Mouse (Mus musculus) heart, postnatal 0 days (tissue): Measurements from ENCODE around the gene Foxj1. TPM values are rescaled to one million over a fixed set of nuclear protein-coding genes. Genes with fewer than 3 reads are reported as not detected.
A peak's percentile ranks its signal among the peaks of the same experiment; 100 is the strongest.

Experiments
- ATAC-seq: fragments of 200-750 bp; cut with Nextera tagmentation; 2 replicates; pipeline ENCODE4 v1.8.0; 2017; ENCODE audit warnings: low read depth, moderate number of reproducible peaks, moderate library complexity; ENCODE audit not compliant: insufficient read depth
- DNase-seq: peaks from one replicate; pipeline ENCODE4 v3.0.0-alpha.2; 2016; ENCODE audit warnings: low spot score
- H3K27ac ChIP-seq: fragments of 300-500 bp; sonication (generic); 2 replicates; pipeline ENCODE4 v1.5.1; 2014; ENCODE audit warnings: low read depth, mild to moderate bottlenecking
- H3K27me3 ChIP-seq: fragments of 300-500 bp; sonication (generic); 2 replicates; pipeline ENCODE4 v1.6.1; 2014; ENCODE audit warnings: low read length, mixed read lengths; ENCODE audit not compliant: control insufficient read depth, insufficient read depth
- H3K36me3 ChIP-seq: fragments of 300-500 bp; sonication (generic); replicated peaks from 2 replicates; pipeline ENCODE4 v1.6.1; 2014; ENCODE audit warnings: low read length, mixed read lengths; ENCODE audit not compliant: control insufficient read depth, insufficient read depth
- H3K4me1 ChIP-seq: fragments of 300-500 bp; sonication (generic); 2 replicates; pipeline ENCODE4 v1.6.1; 2014; ENCODE audit warnings: antibody characterized with exemption; ENCODE audit not compliant: control insufficient read depth, insufficient read depth
- H3K4me2 ChIP-seq: fragments of 300-500 bp; sonication (generic); 2 replicates; pipeline ENCODE4 v1.6.1; 2014; ENCODE audit warnings: low read depth, mild to moderate bottlenecking, low read length, moderate library complexity
- H3K4me3 ChIP-seq: fragments of 300-500 bp; sonication (generic); 2 replicates; pipeline ENCODE4 v1.5.1; 2014; ENCODE audit warnings: low read depth, low read length
- H3K9ac ChIP-seq: fragments of 300-500 bp; sonication (generic); replicated peaks from 2 replicates; pipeline ENCODE4 v1.6.1; 2014; ENCODE audit warnings: low read depth, low read length, mixed read lengths
- H3K9me3 ChIP-seq: fragments of 300-500 bp; sonication (generic); replicated peaks from 2 replicates; pipeline ENCODE4 v1.6.1; 2016; ENCODE audit warnings: low read length; ENCODE audit not compliant: control insufficient read depth
- CTCF ChIP-seq: IDR thresholded peaks from 2 replicates; pipeline ENCODE4 v1.5.1; 2016; ENCODE audit warnings: antibody characterized with exemption, control low read depth, low read depth
- EP300 ChIP-seq: IDR thresholded peaks from 2 replicates; pipeline ENCODE4 v1.6.1; 2016; ENCODE audit warnings: antibody characterized with exemption, low read depth
- WGBS: fragments of 180-500 bp; shearing (Covaris S2); extraction: QIAGEN DNeasy Blood & Tissue Kit; methylation state at CpG from one replicate; pipeline ENCODE4 v1.1.7; 2014; 5-methylcytosine and 5-hydroxymethylcytosine counted together
- polyA plus RNA-seq: library from polyadenylated mRNA; unstranded; fragments of >200 nt; fragmentation: Nextera tagmentation; extraction: Ambion mirVana; gene quantifications from 2 replicates; pipeline ENCODE4 v1.2.1, GENCODE M21; 2015
- total RNA-seq: library from RNA; depleted of rRNA; stranded (reverse); fragments of >200 nt; gene quantifications from 2 replicates; pipeline ENCODE4 v1.2.3, GENCODE M21; 2014; ENCODE audit warnings: low replicate concordance

The Foxj1 gene
- total and polyA plus RNA-seq, 2 experiments from 2014 or later: 0.04 TPM; not detected in 1

DNA sequence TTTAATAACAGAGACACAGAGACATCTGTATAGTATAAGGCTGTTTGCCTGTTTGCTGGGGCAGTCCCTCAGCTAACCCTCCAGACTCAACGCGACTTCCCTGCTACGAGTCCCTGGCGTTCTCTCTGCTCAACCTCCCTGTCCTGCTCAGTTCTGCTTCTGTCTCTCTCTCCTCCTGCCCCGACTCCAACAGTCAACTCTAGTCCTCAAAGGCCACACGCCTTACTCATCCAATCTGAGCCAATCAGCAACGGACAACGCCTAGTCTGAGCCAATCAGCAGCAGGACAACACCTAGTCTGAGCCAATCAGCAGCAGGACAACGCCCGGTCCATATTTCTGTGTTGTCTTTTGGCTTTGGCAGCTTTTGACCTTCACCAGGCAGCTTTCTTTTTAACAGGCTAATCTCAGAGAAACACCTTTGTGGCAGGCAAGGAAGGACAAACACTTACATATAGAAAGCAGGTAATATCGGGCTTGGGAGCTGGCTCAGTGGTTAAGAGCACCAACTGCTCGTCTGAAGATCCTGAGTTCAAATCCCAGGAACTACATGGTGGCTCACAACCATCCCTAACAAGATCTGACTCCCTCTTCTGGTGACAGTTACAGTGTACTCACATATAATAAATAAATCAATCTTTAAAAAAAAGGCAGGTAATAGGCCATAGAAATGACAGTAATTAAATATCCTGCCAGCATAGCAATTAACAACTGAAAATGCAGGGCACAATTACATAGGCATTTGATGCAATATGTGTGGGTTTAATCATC lies 27.3 kb downstream of the Foxj1 start:
- H3K4me3 ChIP-seq: no peak overlapping the region
- WGBS: 92% methylated on average over 12 of the region's 12 CpGs
- no peak for ATAC-seq

DNA sequence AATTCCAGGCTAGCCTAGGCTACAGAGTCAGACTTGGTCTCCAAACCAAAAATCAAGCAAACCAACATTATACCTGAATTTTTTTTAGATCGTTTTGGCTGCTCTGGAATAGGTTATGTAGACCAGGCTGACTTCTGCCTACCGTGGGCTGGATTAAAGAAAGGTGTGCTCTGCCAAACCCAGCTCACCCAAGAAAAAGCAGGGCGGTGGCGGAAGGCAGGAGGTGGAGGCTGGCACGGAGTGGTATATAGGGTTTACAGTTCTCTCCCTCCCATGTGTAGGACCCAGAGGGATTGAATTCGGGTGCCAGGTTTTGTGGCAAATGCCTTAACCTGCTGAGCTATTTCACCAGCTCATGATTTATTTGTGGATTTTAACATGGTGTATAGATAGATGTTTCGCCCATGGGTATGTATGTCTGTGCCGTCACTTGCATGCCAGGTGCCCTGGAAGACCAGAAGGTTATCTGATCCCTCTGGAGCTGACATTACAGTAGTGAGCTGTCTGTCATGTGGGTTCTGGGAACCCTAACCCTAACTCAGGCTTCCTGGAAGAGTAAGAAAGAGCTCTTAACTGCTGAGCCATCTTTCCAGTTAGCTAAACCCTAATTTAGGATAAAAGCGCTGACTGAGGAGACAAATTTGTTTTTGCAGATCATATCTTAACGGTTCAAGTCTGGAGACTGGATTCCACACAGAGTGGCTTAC lies 28.0 kb downstream of the Foxj1 start, which contains the start of gene Exoc7:
Gene Exoc7 (minus strand): TSS at position 215 of the 707 bp plus-strand sequence.
- peak within 1 kb of the TSS; percentile 51 for H3K27ac ChIP-seq
- 85% methylated on average over 10 of the region's 10 CpGs for WGBS
- ATAC-seq: no peak
- H3K9me3 ChIP-seq: no peaks in the 10 kb centered on the region
- H3K36me3 ChIP-seq: peaks cover 29% of the 10 kb centered on the region
- no peaks in the 10 kb centered on the region for H3K27me3 ChIP-seq
- H3K9ac ChIP-seq: peak within 1 kb of the TSS; percentile 76
- TF ChIP-seq EP300 (no peak), CTCF (no peak)
- no peak for DNase-seq
- H3K4me2 ChIP-seq: peak within 1 kb of the TSS; percentile 96
- H3K4me1 ChIP-seq: peaks cover 7% of the 10 kb centered on the region
- H3K4me3 ChIP-seq: peak within 1 kb of the TSS; percentile 92

More for the DNA sequence above, 27.3 kb downstream of the Foxj1 start:
- no peak overlapping the region for H3K4me2 ChIP-seq
- H3K9me3 ChIP-seq: no peaks in the 10 kb centered on the region
- DNase-seq: no peak
- no peak overlapping the region for H3K9ac ChIP-seq
- H3K27me3 ChIP-seq: no peaks in the 10 kb centered on the region
- H3K27ac ChIP-seq: no peak overlapping the region
- peaks cover 7% of the 10 kb centered on the region for H3K4me1 ChIP-seq
- peaks cover 22% of the 10 kb centered on the region for H3K36me3 ChIP-seq
- no peak for TF ChIP-seq EP300
- no peak for TF ChIP-seq CTCF

DNA sequence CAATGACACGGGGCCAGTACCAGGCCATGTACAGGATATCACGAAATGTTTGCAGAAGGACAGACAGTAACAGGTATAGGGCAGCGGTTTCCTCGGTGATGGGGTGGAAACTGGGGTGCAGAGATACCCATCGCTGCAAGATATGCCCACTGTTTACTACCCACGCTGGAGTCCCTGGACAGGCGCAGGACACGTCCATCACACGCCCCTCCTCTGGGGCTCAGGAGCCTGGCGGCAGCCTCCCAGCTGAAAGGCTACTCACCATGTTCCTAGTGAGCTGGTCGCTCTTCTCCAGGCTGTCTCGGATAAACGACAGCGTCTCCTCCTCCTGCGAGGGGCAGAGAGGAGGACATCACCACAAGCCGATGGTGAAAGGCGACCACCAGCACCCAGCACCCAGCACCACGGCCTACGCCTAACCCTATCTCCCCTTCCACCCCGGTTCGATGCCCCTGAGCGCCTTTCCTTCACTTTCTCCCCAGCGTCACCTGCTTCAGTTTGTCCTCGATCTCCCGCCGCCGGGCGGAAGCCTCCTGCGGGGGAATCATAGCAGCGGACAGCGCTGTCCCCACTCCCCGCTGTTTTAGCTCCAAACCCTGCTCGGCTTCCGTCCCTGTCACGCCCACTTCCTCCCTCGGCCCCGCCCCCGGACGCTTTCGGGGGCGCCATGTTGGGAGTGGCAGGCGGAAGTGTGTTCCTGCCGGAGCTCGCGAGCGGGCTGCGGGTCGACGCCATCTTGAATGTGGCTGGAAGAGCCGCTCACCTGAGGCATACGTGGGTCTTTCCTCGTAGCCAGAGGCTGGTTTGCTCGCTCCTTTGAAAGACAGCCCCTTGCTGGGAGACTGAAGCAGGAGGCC lies 28.8 kb downstream of the Foxj1 start:
- H3K4me1 ChIP-seq: peaks cover 7% of the 10 kb centered on the region
- no peaks in the 10 kb centered on the region for H3K27me3 ChIP-seq
- peaks cover 37% of the 10 kb centered on the region for H3K36me3 ChIP-seq
- H3K4me2 ChIP-seq: peak overlapping the region; percentile 96
- H3K4me3 ChIP-seq: peak overlapping the region; percentile 92
- H3K9me3 ChIP-seq: no peaks in the 10 kb centered on the region
- no peak for TF ChIP-seq CTCF
- no peak for TF ChIP-seq EP300
- WGBS: 2% methylated on average over 53 of the region's 53 CpGs
- DNase-seq (peak; percentile 93), ATAC-seq (peak; percentile 95)
- H3K27ac ChIP-seq: peak overlapping the region; percentile 51
- H3K9ac ChIP-seq: peak overlapping the region; percentile 76

DNA sequence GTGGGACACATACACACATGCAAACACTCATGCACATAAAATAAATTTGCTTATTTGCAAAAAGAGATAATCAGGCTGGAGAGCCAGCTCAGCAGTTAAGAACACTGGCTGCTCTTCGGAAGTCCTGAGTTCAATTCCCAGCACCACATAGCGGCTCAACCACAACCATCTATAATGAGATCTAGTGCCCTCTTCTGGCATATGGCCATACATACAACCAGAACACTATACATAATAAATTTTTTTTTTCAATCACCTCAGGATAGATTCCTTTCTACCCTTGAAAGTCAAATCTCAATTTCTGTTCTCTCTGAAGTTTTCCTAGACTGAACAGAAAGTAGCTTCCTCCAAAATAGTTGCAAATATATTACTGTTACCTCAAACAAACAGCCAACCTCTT lies 29.8 kb downstream of the Foxj1 start:
- H3K27ac ChIP-seq: no peak overlapping the region
- H3K27me3 ChIP-seq: no peaks in the 10 kb centered on the region
- WGBS: 95% methylated on average over 2 of the region's 2 CpGs
- no peak for TF ChIP-seq CTCF
- no peak for TF ChIP-seq EP300
- DNase-seq (no peak), ATAC-seq (no peak)
- no peak overlapping the region for H3K9ac ChIP-seq
- H3K9me3 ChIP-seq: no peaks in the 10 kb centered on the region
- peaks cover 46% of the 10 kb centered on the region for H3K36me3 ChIP-seq
- peaks cover 7% of the 10 kb centered on the region for H3K4me1 ChIP-seq
- 0 out of 2 replicates have a peak overlapping the region, but pooled peaks have one; percentile 2 for H3K4me3 ChIP-seq
- peak overlapping the region; percentile 96 for H3K4me2 ChIP-seq

DNA sequence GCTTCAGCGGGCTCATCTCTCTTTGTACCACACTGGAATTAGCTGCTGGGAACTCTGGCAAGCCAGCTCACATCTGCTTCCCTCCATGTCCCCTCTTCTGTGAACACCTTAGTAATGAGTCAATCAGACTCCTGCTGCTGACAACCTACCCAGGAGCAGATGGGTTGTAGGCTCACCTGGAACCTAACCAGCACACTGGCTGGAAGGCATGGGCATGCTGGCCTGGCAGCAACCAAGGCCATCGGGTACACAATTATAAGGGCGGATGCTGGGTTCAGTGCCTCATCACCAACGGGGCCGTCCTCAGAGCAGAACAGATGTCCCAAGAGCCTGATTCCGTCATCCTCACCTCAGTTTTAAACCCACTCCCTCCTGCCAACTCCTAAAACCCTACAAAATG lies 36.6 kb downstream of the Foxj1 start:
- DNase-seq (no peak), ATAC-seq (no peak)
- Histone ChIP-seq H3K27ac (no peak overlapping the region), H3K9ac (no peak overlapping the region), H3K36me3 (peaks cover 88% of the 10 kb centered on the region), H3K4me3 (no peak overlapping the region), H3K4me2 (no peak overlapping the region), H3K4me1 (no peaks in the 10 kb centered on the region), H3K9me3 (no peaks in the 10 kb centered on the region), H3K27me3 (no peaks in the 10 kb centered on the region)
- TF ChIP-seq CTCF: no peak
- TF ChIP-seq EP300: no peak
- WGBS: 88% methylated on average over 6 of the region's 6 CpGs
